Comparison of ENCODE assay signal across 24 mouse cellular contexts in genomic region chr2:38519934-38520333, GRCm38 (mm10). TPM values are rescaled to one million over a fixed set of nuclear protein-coding genes. Genes with fewer than 3 reads are reported as not detected.
DNase-seq lines count a peak whose midpoint lies in the region; ATAC-seq and TF ChIP-seq lines count a peak whose summit lies in the region.
"Had no signal": no experiment of that assay in that cellular context is flagged by ENCODE, and none has a peak within 500 bp of the region (broad histone marks: within the 10 kb centered on the region; RNA-seq: fewer than 3 reads in every experiment).

No protein-coding gene starts in this region.

- no peak for TF ChIP-seq CTCF in lung, postnatal 0 days (IDR thresholded peaks at IDR 0.05)

- H3K27ac ChIP-seq in forebrain, embryonic 10.5 days = peak overlapping the region; percentile 70
- H3K27ac ChIP-seq in forebrain, embryonic 16.5 days (ENCODE audit: low read length) = no peak overlapping the region
- no peak overlapping the region for H3K27ac ChIP-seq in lung, postnatal 0 days (ENCODE audit: low read length)
- H3K27ac ChIP-seq in stomach, embryonic 16.5 days (ENCODE audit: low read length) = peak overlapping the region; percentile 39
- H3K27ac ChIP-seq: embryonic facial prominence, embryonic 15.5 days; heart, embryonic 13.5 days; left cerebral cortex, adult 2 months; limb, embryonic 12.5 days; liver, embryonic 13.5 days; midbrain, embryonic 15.5 days had no signal

- 76% methylated on average over 11 of the region's 11 CpGs for WGBS in forebrain, embryonic 10.5 days
- 47% methylated on average over 11 of the region's 11 CpGs for WGBS in forebrain, embryonic 16.5 days
- 54% methylated on average over 11 of the region's 11 CpGs for WGBS in lung, postnatal 0 days
- 78% methylated on average over 11 of the region's 11 CpGs for WGBS in stomach, embryonic 16.5 days

- peaks cover 35% of the 10 kb centered on the region for H3K36me3 ChIP-seq in forebrain, embryonic 10.5 days (replicated peaks)
- no peaks in the 10 kb centered on the region for H3K36me3 ChIP-seq in forebrain, embryonic 16.5 days (ENCODE audit: control insufficient read depth, insufficient read depth)
- no peaks in the 10 kb centered on the region for H3K36me3 ChIP-seq in lung, postnatal 0 days (ENCODE audit: insufficient read depth, low read length)
- H3K36me3 ChIP-seq in stomach, embryonic 16.5 days (ENCODE audit: control insufficient read depth, insufficient read depth, low read length) = 0 out of 2 replicates have a peak, but pooled peaks cover 2% of the 10 kb centered on the region
- H3K36me3 ChIP-seq: embryonic facial prominence, embryonic 15.5 days; midbrain, embryonic 15.5 days had no signal

- no peaks in the 10 kb centered on the region for H3K27me3 ChIP-seq in forebrain, embryonic 10.5 days (ENCODE audit: poor library complexity, severe bottlenecking)
- no peaks in the 10 kb centered on the region for H3K27me3 ChIP-seq in forebrain, embryonic 16.5 days (replicated peaks; ENCODE audit: control insufficient read depth, insufficient read depth, low read length)
- no peaks in the 10 kb centered on the region for H3K27me3 ChIP-seq in lung, postnatal 0 days (replicated peaks; ENCODE audit: insufficient read depth, low read length)
- H3K27me3 ChIP-seq in stomach, embryonic 16.5 days (ENCODE audit: control insufficient read depth, insufficient read depth, low read length) = no peaks in the 10 kb centered on the region
- H3K27me3 ChIP-seq: embryonic facial prominence, embryonic 15.5 days; heart, embryonic 13.5 days; limb, embryonic 12.5 days; midbrain, embryonic 15.5 days had no signal

- ATAC-seq in forebrain, embryonic 16.5 days = no peak
- no peak for ATAC-seq in lung, postnatal 0 days
- peak; percentile 38 to 47 for ATAC-seq in hematopoietic stem cell, adult 5-6 weeks (replicated peaks in 1 of 2; ENCODE audit: insufficient read depth in 1 of 2, low FRiP score in 2 of 2, low TSS enrichment in 1 of 2, low read depth in 1 of 2, poor library complexity in 2 of 2, severe bottlenecking in 2 of 2)
- ATAC-seq in stomach, embryonic 16.5 days (ENCODE audit: insufficient read depth, low FRiP score) = no peak
- ATAC-seq: midbrain, embryonic 15.5 days had no signal

- H3K4me3 ChIP-seq in forebrain, embryonic 10.5 days = 0 out of 2 replicates have a peak overlapping the region, but pooled peaks have one; percentile 3
- no peak overlapping the region for H3K4me3 ChIP-seq in forebrain, embryonic 16.5 days (replicated peaks; ENCODE audit: low read length)
- H3K4me3 ChIP-seq in lung, postnatal 0 days (ENCODE audit: low read depth, low read length) = no peak overlapping the region
- H3K4me3 ChIP-seq in stomach, embryonic 16.5 days (replicated peaks; ENCODE audit: low read length) = no peak overlapping the region
- H3K4me3 ChIP-seq: embryonic facial prominence, embryonic 15.5 days; heart, embryonic 13.5 days; left cerebral cortex, adult 2 months; limb, embryonic 12.5 days; liver, embryonic 13.5 days; megakaryocyte, embryonic 14.5 days; midbrain, embryonic 15.5 days had no signal

- no peaks in the 10 kb centered on the region for H3K9me3 ChIP-seq in forebrain, embryonic 10.5 days
- H3K9me3 ChIP-seq in forebrain, embryonic 16.5 days (ENCODE audit: control insufficient read depth, low read length) = no peaks in the 10 kb centered on the region
- H3K9me3 ChIP-seq in lung, postnatal 0 days (ENCODE audit: low read length) = no peaks in the 10 kb centered on the region
- H3K9me3 ChIP-seq in stomach, embryonic 16.5 days (replicated peaks; ENCODE audit: control insufficient read depth, low read length) = no peaks in the 10 kb centered on the region
- H3K9me3 ChIP-seq: embryonic facial prominence, embryonic 15.5 days; heart, embryonic 13.5 days; limb, embryonic 12.5 days; liver, embryonic 13.5 days; midbrain, embryonic 15.5 days had no signal

- no peak overlapping the region for H3K9ac ChIP-seq in forebrain, embryonic 16.5 days (replicated peaks; ENCODE audit: low read depth, low read length)
- H3K9ac ChIP-seq in lung, postnatal 0 days (replicated peaks; ENCODE audit: low read depth) = no peak overlapping the region
- no peak overlapping the region for H3K9ac ChIP-seq in stomach, embryonic 16.5 days (ENCODE audit: low read length)
- H3K9ac ChIP-seq: embryonic facial prominence, embryonic 15.5 days; heart, embryonic 13.5 days; limb, embryonic 12.5 days; liver, embryonic 13.5 days; midbrain, embryonic 15.5 days had no signal

- H3K4me1 ChIP-seq in forebrain, embryonic 10.5 days = peaks cover 77% of the 10 kb centered on the region
- H3K4me1 ChIP-seq in forebrain, embryonic 16.5 days (replicated peaks; ENCODE audit: control insufficient read depth, insufficient read depth, low read length) = peaks cover 12% of the 10 kb centered on the region
- H3K4me1 ChIP-seq in lung, postnatal 0 days (ENCODE audit: insufficient read depth, low read depth, low read length) = peaks cover 36% of the 10 kb centered on the region
- peaks cover 77% of the 10 kb centered on the region for H3K4me1 ChIP-seq in stomach, embryonic 16.5 days (ENCODE audit: control insufficient read depth, insufficient read depth, low read length)

- H3K4me2 ChIP-seq in forebrain, embryonic 16.5 days (ENCODE audit: low read length) = no peak overlapping the region
- no peak overlapping the region for H3K4me2 ChIP-seq in lung, postnatal 0 days (replicated peaks; ENCODE audit: low read depth, low read length)
- H3K4me2 ChIP-seq in stomach, embryonic 16.5 days (ENCODE audit: low read depth, low read length) = no peak overlapping the region
- H3K4me2 ChIP-seq: embryonic facial prominence, embryonic 15.5 days; heart, embryonic 13.5 days; limb, embryonic 12.5 days; liver, embryonic 13.5 days; midbrain, embryonic 15.5 days had no signal

- no peak for DNase-seq in forebrain, embryonic 10.5 days (ENCODE audit: extremely low spot score, low spot score)
- peak; percentile 31 for DNase-seq in lung, postnatal 0 days (ENCODE audit: low spot score)
- no peak for DNase-seq in lung, adult 18-20 months
- no peak for DNase-seq in kidney, postnatal 4 days
- no peak for DNase-seq in adrenal gland, postnatal 25 days
- DNase-seq: adrenal gland, postnatal 14 days; cerebellum, adult 11-12 months; cerebellum, postnatal 14 days; heart, adult 18-20 months; kidney, adult 8-10 months; kidney, postnatal 25 days; liver, embryonic 13.5 days; retina, postnatal 1 day; right cerebral cortex, postnatal 4 days; thymus, adult 2 months had no signal

- no peak for TF ChIP-seq EP300 in lung, postnatal 0 days (IDR thresholded peaks at IDR 0.05)

RNA-seq across cellular contexts. Expression of gene Nek6, which starts 8.5 kb away (rescaled TPM):
- 120 and 134 TPM in 2 replicates for polyA plus RNA-seq in forebrain, embryonic 10.5 days (2016; fragmentation: Nextera tagmentation; extraction: Ambion mirVana)
- 87.6 and 105 TPM in 2 replicates for polyA plus RNA-seq in forebrain, embryonic 16.5 days (2015; fragmentation: Nextera tagmentation; extraction: Ambion mirVana)
- polyA plus RNA-seq in lung, postnatal 0 days (2015; fragmentation: Nextera tagmentation; extraction: Ambion mirVana) = 57.8 and 69.4 TPM in 2 replicates
- total RNA-seq in hematopoietic stem cell, adult 5-6 weeks (2017) = 6.9 and 14.1 TPM in 2 replicates
- 111 and 122 TPM in 2 replicates for polyA plus RNA-seq in stomach, embryonic 16.5 days (2015; fragmentation: Nextera tagmentation; extraction: Ambion mirVana)
- total RNA-seq in adrenal gland, postnatal 25 days (2021) = 11.7 and 13.2 TPM in 2 replicates

Comparison
In these comparisons a context has a peak if more than half of its experiments do, and no peak if none do; other contexts are left out.
1. H3K27ac ChIP-seq: peak in forebrain, embryonic 10.5 days (single experiment) and stomach, embryonic 16.5 days (single experiment); none in forebrain, embryonic 16.5 days (single experiment) and lung, postnatal 0 days (single experiment).
2. ATAC-seq: peak in hematopoietic stem cell, adult 5-6 weeks (2 of 2); none in forebrain, embryonic 16.5 days (single experiment), lung, postnatal 0 days (single experiment) and stomach, embryonic 16.5 days (single experiment).